Mouse (Mus musculus) stomach, postnatal 0 days (tissue): ENCODE data around the gene Dnm3.

ENCODE experiments used
- CTCF ChIP-seq: IDR thresholded peaks from 2 replicates; pipeline ENCODE4 v1.5.1; 2016; ENCODE audit warnings: antibody characterized with exemption, low read depth, mild to moderate bottlenecking, moderate library complexity
- EP300 ChIP-seq: optimal IDR thresholded peaks from 2 replicates; pipeline ENCODE3; 2016; ENCODE audit warnings: antibody characterized with exemption

DNA sequence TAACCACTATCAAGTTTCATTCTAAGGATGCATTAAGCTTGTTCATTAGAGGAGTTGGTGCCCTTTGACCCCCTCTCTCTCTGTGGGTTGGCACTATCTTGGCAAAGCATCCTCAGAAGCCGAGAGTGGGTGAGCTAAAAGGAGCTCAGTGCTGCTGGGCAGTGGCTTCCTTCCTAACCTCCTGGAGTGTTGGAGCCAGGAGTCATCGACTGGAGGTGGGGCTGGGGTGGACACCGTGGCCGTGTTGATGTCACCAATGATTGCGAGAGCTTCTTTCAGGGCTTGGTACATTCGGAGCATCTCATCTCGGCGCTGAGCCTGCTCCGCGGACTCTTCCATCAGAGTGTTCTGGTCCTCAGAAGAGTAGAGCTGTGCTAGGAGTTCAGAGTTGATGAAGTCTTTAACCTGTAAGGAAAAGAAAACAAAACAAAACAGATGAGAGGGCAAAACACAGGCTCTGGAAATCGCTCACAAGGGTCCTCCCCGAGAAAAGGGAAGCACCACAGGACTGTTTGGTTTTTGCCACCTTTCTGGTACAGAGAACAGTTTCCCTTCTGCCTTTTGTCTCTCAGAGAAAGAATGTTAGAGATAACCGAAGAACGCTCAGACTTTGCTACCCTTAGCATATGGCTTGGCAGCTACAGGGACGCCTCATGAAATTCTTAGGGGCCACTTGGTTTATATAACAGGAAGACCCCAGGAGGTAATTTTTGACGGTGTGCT lies 466.1 kb downstream of the Dnm3 start:
- TF ChIP-seq CTCF, result no peak
- no peak for TF ChIP-seq EP300
